Mouse (Mus musculus) heart, postnatal 0 days (tissue): ENCODE results near the gene Rnf150. TPM values are rescaled to one million over a fixed set of nuclear protein-coding genes. Genes with fewer than 3 reads are reported as not detected.
A peak's percentile ranks its signal among the peaks of the same experiment; 100 is the strongest.

Source experiments
- ATAC-seq: fragments of 200-750 bp; cut with Nextera tagmentation; 2 replicates; pipeline ENCODE4 v1.8.0; 2017; ENCODE audit warnings: low read depth, moderate number of reproducible peaks, moderate library complexity; ENCODE audit not compliant: insufficient read depth
- DNase-seq: peaks from one replicate; pipeline ENCODE4 v3.0.0-alpha.2; 2016; ENCODE audit warnings: low spot score
- H3K27ac ChIP-seq: fragments of 300-500 bp; sonication (generic); 2 replicates; pipeline ENCODE4 v1.5.1; 2014; ENCODE audit warnings: low read depth, mild to moderate bottlenecking
- H3K27me3 ChIP-seq: fragments of 300-500 bp; sonication (generic); 2 replicates; pipeline ENCODE4 v1.6.1; 2014; ENCODE audit warnings: low read length, mixed read lengths; ENCODE audit not compliant: control insufficient read depth, insufficient read depth
- H3K36me3 ChIP-seq: fragments of 300-500 bp; sonication (generic); replicated peaks from 2 replicates; pipeline ENCODE4 v1.6.1; 2014; ENCODE audit warnings: low read length, mixed read lengths; ENCODE audit not compliant: control insufficient read depth, insufficient read depth
- H3K4me1 ChIP-seq: fragments of 300-500 bp; sonication (generic); 2 replicates; pipeline ENCODE4 v1.6.1; 2014; ENCODE audit warnings: antibody characterized with exemption; ENCODE audit not compliant: control insufficient read depth, insufficient read depth
- H3K4me2 ChIP-seq: fragments of 300-500 bp; sonication (generic); 2 replicates; pipeline ENCODE4 v1.6.1; 2014; ENCODE audit warnings: low read depth, mild to moderate bottlenecking, low read length, moderate library complexity
- H3K4me3 ChIP-seq: fragments of 300-500 bp; sonication (generic); 2 replicates; pipeline ENCODE4 v1.5.1; 2014; ENCODE audit warnings: low read depth, low read length
- H3K9ac ChIP-seq: fragments of 300-500 bp; sonication (generic); replicated peaks from 2 replicates; pipeline ENCODE4 v1.6.1; 2014; ENCODE audit warnings: low read depth, low read length, mixed read lengths
- H3K9me3 ChIP-seq: fragments of 300-500 bp; sonication (generic); replicated peaks from 2 replicates; pipeline ENCODE4 v1.6.1; 2016; ENCODE audit warnings: low read length; ENCODE audit not compliant: control insufficient read depth
- CTCF ChIP-seq: IDR thresholded peaks from 2 replicates; pipeline ENCODE4 v1.5.1; 2016; ENCODE audit warnings: antibody characterized with exemption, control low read depth, low read depth
- EP300 ChIP-seq: IDR thresholded peaks from 2 replicates; pipeline ENCODE4 v1.6.1; 2016; ENCODE audit warnings: antibody characterized with exemption, low read depth
- WGBS: fragments of 180-500 bp; shearing (Covaris S2); extraction: QIAGEN DNeasy Blood & Tissue Kit; methylation state at CpG from one replicate; pipeline ENCODE4 v1.1.7; 2014; 5-methylcytosine and 5-hydroxymethylcytosine counted together
- polyA plus RNA-seq: library from polyadenylated mRNA; unstranded; fragments of >200 nt; fragmentation: Nextera tagmentation; extraction: Ambion mirVana; gene quantifications from 2 replicates; pipeline ENCODE4 v1.2.1, GENCODE M21; 2015
- total RNA-seq: library from RNA; depleted of rRNA; stranded (reverse); fragments of >200 nt; gene quantifications from 2 replicates; pipeline ENCODE4 v1.2.3, GENCODE M21; 2014; ENCODE audit warnings: low replicate concordance

Rnf150 gene
- total and polyA plus RNA-seq, 2 experiments from 2014 or later, result 0.75 to 3.5 TPM

GRCm38 (mm10) chr8:82973331-82973730 is 110.2 kb downstream of the Rnf150 start:
- 58% methylated on average over 4 of the region's 4 CpGs for WGBS
- Histone ChIP-seq H3K4me1 (peaks cover 29% of the 10 kb centered on the region), H3K4me2 (no peak overlapping the region), H3K27ac (peak overlapping the region; percentile 7; the same call in 1 of the 2 replicates), H3K9ac (no peak overlapping the region), H3K36me3 (no peaks in the 10 kb centered on the region), H3K4me3 (no peak overlapping the region), H3K9me3 (no peaks in the 10 kb centered on the region), H3K27me3 (no peaks in the 10 kb centered on the region)
- DNase-seq (no peak), ATAC-seq (no peak)
- TF ChIP-seq EP300 (no peak), CTCF (no peak)

- no peaks in the 10 kb centered on the region for H3K36me3 ChIP-seq
- ATAC-seq (no peak), DNase-seq (no peak)
- no peaks in the 10 kb centered on the region for H3K9me3 ChIP-seq
- peaks cover 5% of the 10 kb centered on the region for H3K4me1 ChIP-seq
- H3K27ac ChIP-seq, result no peak overlapping the region
- H3K4me2 ChIP-seq, result no peak overlapping the region
- TF ChIP-seq EP300, result no peak
- no peak for TF ChIP-seq CTCF
- no peaks in the 10 kb centered on the region for H3K27me3 ChIP-seq
- H3K9ac ChIP-seq, result no peak overlapping the region
- WGBS, result 59% methylated on average over 4 of the region's 4 CpGs
- no peak overlapping the region for H3K4me3 ChIP-seq
These were observed 118.2 kb downstream of the Rnf150 start for GRCm38 (mm10) chr8:82981244-82981855.

DNA sequence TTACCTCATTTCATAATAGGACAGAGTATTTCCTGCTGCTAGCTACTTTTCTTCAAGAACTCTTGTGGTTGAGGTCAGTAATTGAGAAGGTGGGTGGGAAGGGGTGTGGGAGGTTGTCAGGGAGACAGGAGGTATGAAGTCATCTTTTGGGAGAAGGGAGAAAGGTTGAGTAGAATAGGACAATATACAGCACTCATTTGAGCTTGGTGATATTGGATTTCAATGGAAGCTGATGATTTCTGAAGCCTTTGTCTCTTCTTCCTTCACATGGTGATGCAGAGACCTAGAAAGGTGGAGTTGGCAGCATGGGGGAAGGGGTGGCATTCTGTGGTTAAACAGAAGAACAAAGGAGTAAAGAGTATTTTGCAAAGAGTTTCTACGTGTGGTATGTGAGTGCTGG is 119.7 kb downstream of the Rnf150 start:
- DNase-seq, result no peak
- Histone ChIP-seq H3K36me3 (no peaks in the 10 kb centered on the region), H3K9ac (no peak overlapping the region), H3K4me2 (no peak overlapping the region), H3K27me3 (no peaks in the 10 kb centered on the region), H3K4me3 (no peak overlapping the region), H3K27ac (no peak overlapping the region), H3K4me1 (peaks cover 5% of the 10 kb centered on the region), H3K9me3 (no peaks in the 10 kb centered on the region)
- WGBS, result 63% methylated on average over 1 of the region's 1 CpGs
- TF ChIP-seq EP300, result no peak
- no peak for ATAC-seq

- Histone ChIP-seq H3K9ac (no peak overlapping the region), H3K36me3 (no peaks in the 10 kb centered on the region), H3K27ac (no peak overlapping the region), H3K4me3 (no peak overlapping the region), H3K4me2 (no peak overlapping the region), H3K4me1 (peaks cover 5% of the 10 kb centered on the region), H3K27me3 (no peaks in the 10 kb centered on the region), H3K9me3 (no peaks in the 10 kb centered on the region)
- TF ChIP-seq EP300 (no peak), CTCF (no peak)
- DNase-seq (no peak), ATAC-seq (no peak)
- 55% methylated on average over 5 of the region's 5 CpGs for WGBS
These were observed 120.1 kb downstream of the Rnf150 start for GRCm38 (mm10) chr8:82983301-82983700.

- H3K4me3 ChIP-seq, result no peak overlapping the region
- no peaks in the 10 kb centered on the region for H3K27me3 ChIP-seq
- H3K9me3 ChIP-seq, result no peaks in the 10 kb centered on the region
- H3K36me3 ChIP-seq, result no peaks in the 10 kb centered on the region
- H3K4me2 ChIP-seq, result no peak overlapping the region
- ATAC-seq (no peak), DNase-seq (no peak)
- H3K27ac ChIP-seq, result no peak overlapping the region
- no peak overlapping the region for H3K9ac ChIP-seq
- WGBS, result 67% methylated on average over 4 of the region's 4 CpGs
- no peak for TF ChIP-seq EP300
- no peak for TF ChIP-seq CTCF
- 0 out of 2 replicates have a peak, but pooled peaks cover 3% of the 10 kb centered on the region for H3K4me1 ChIP-seq
These were observed 128.9 kb downstream of the Rnf150 start for GRCm38 (mm10) chr8:82992093-82992492.
